Mouse (Mus musculus): ENCODE measurements around the gene Apol9a. TPM values are rescaled to one million over a fixed set of nuclear protein-coding genes. Genes with fewer than 3 reads are reported as not detected.

The Apol9a gene
- polyA plus RNA-seq, 1 experiment from 2014 or later: not detected

DNA sequence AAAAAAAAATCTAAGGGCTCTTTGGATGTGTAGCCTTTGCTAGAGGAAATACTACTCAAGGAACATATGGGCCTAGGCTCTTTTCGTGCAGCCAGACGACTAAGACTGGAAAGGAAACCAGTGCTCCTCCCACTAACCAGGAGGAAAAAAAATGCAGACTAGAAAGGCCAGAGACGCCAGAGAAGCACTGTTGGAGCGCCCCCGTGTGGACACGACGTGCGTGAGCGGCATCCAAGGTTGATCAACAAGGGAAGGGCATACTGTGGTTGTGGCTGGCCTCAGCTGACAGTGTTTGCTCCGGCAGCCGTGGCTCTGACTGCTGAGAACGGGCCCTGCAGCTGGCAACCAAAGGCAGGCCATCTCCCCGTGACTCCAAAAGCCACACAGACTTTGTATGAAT is 42.8 kb downstream of the Apol9a start:
- no peaks in the 10 kb centered on the region for H3K9me3 ChIP-seq
- peaks cover 30% of the 10 kb centered on the region for H3K4me1 ChIP-seq
- H3K27ac ChIP-seq: peak overlapping the region; percentile 77; the same call in 1 of the 2 replicates
- H3K27me3 ChIP-seq (ENCODE audit: insufficient read depth, poor library complexity, severe bottlenecking): no peaks in the 10 kb centered on the region
- no peaks in the 10 kb centered on the region for H3K36me3 ChIP-seq
- 1% methylated on average over 13 of the region's 13 CpGs for WGBS
- H3K4me3 ChIP-seq: peak overlapping the region; percentile 40
- DNase-seq (ENCODE audit: low spot score): peak; percentile 96

DNA sequence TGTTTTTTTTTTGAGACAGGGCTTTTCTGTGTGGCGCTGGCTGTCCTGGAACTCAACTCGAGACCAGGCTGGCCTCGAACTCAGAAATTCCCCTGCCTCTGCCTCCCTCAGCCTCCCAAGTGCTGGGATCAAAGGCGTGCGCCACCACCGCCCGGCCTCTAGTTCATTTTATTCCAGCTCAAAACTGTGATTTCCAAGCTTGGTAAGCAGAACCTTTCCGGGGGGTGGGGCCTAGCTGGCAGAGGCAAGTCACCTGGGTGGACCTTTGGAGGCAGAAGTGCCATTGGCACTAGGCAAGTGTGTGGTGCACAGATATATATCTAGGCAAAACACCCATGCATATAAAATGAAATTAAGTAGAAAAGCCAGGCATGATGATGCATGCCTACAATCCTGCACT is 43.4 kb downstream of the Apol9a start:
- H3K27ac ChIP-seq: peak overlapping the region; percentile 56; the same call in 1 of the 2 replicates
- no peaks in the 10 kb centered on the region for H3K27me3 ChIP-seq (ENCODE audit: insufficient read depth, poor library complexity, severe bottlenecking)
- H3K4me3 ChIP-seq: no peak overlapping the region
- H3K9me3 ChIP-seq: no peaks in the 10 kb centered on the region
- WGBS: 40% methylated on average over 8 of the region's 8 CpGs
- peaks cover 30% of the 10 kb centered on the region for H3K4me1 ChIP-seq
- no peak for DNase-seq (ENCODE audit: low spot score)
- H3K36me3 ChIP-seq: no peaks in the 10 kb centered on the region

DNA sequence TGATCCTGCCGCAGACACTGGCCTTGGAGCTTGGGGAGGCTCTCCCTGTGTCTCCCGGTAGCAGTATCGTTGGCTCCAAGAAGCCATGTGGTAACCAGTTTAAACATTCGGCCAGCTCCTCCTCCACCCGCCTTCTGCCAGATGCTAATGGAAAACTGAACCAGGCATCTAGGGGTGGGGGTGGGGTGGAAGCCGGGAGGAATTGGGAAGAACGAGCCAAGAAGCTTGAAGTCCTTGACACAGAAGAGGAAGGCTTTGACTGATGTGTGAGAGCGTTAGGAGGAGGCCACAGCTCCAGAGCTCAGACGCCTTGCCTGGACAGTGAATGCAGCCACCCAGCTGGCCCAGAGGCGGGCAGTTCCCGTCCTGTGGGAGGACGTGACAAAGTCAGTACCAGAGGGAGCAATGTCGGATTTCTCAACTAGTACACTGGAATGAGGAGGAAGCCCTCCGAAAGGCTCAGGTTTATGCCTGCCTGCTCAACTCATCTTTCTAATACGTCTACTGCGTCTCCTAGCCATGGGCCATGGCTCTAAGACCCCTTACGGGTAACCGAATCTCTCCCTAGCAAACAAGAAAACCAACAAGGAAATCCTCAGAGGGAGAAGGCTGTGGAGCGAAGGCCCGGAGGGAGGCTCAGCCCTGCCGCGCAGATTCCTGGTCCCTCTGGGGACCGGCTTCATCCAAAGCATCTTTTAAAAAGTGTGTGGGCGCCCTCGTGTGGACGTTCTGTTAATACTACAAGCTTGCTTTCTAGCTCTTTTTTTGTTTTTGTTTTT is 44.0 kb downstream of the Apol9a start:
- Histone ChIP-seq H3K36me3 (no peaks in the 10 kb centered on the region), H3K4me3 (peak overlapping the region; percentile 55), H3K27ac (peak overlapping the region; percentile 89), H3K9me3 (no peaks in the 10 kb centered on the region), H3K4me1 (peaks cover 32% of the 10 kb centered on the region), H3K27me3 (ENCODE audit: insufficient read depth, poor library complexity, severe bottlenecking) (no peaks in the 10 kb centered on the region)
- peak; percentile 88 for DNase-seq (ENCODE audit: low spot score)
- under 1% methylated on average over 26 of the region's 26 CpGs for WGBS

DNA sequence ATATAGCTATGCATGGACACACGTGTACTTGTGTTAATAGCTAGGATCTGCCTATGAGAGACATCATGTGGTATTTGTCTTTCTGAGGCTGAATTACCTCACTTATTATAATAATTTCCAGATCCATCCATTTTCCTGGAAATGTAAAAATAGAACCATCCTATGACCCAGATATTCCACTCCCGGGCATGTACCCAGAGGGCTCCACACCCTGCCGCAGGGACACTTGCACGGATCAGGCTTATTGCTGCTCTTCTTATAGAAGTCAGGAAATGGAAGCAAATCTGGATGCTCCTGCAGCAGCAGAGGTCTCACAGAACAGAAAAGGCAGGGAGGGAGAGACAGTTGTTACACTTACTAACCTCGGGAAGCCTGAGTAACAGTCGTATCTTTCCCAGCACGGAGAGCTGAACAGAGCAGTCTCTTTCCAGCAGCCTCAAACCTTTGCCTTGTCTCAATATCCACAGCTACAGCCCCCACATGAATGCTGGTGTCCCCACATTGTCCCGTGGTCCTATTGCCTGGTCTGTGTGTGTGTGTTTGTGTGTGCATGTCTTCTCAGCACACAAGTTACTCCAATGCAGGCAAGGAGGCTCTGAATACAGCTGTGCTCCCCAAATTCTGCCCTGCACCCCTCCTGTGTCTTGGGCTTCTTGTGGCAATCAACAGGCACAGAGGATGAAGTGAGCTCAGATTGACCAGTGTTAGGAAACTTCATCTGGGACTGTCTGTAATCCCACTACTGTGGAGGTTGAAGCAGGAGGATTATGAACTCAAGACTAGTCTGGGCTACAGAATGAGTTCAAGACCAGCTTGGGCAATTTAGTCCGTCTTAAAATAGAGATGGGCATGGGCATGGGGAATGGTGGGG is 45.0 kb downstream of the Apol9a start:
- Histone ChIP-seq H3K9me3 (no peaks in the 10 kb centered on the region), H3K36me3 (no peaks in the 10 kb centered on the region), H3K27ac (peak overlapping the region; percentile 89), H3K4me1 (peaks cover 34% of the 10 kb centered on the region), H3K27me3 (ENCODE audit: insufficient read depth, poor library complexity, severe bottlenecking) (no peaks in the 10 kb centered on the region), H3K4me3 (peak overlapping the region; percentile 55; the same call in 1 of the 2 replicates)
- DNase-seq (ENCODE audit: low spot score): no peak
- WGBS: 48% methylated on average over 9 of the region's 9 CpGs

GRCm38 (mm10) chr15:77364026-77364425 is 46.9 kb downstream of the Apol9a start:
- no peaks in the 10 kb centered on the region for H3K27me3 ChIP-seq (ENCODE audit: insufficient read depth, poor library complexity, severe bottlenecking)
- peaks cover 40% of the 10 kb centered on the region for H3K4me1 ChIP-seq
- no peak for DNase-seq (ENCODE audit: low spot score)
- no peaks in the 10 kb centered on the region for H3K36me3 ChIP-seq
- H3K9me3 ChIP-seq: no peaks in the 10 kb centered on the region
- H3K27ac ChIP-seq: no peak overlapping the region
- 68% methylated on average over 3 of the region's 3 CpGs for WGBS
- H3K4me3 ChIP-seq: no peak overlapping the region

- no peak overlapping the region for H3K27ac ChIP-seq
- 56% methylated on average over 6 of the region's 6 CpGs for WGBS
- peaks cover 40% of the 10 kb centered on the region for H3K4me1 ChIP-seq
Measured at GRCm38 (mm10) chr15:77363578-77363977, 47.4 kb downstream of the Apol9a start.

GRCm38 (mm10) chr15:77362952-77363351 is 48.0 kb downstream of the Apol9a start:
- H3K27ac ChIP-seq: no peak overlapping the region

More at GRCm38 (mm10) chr15:77363578-77363977, 47.4 kb downstream of the Apol9a start:
- DNase-seq (ENCODE audit: low spot score): no peak
- Histone ChIP-seq H3K36me3 (no peaks in the 10 kb centered on the region), H3K9me3 (no peaks in the 10 kb centered on the region), H3K27me3 (ENCODE audit: insufficient read depth, poor library complexity, severe bottlenecking) (no peaks in the 10 kb centered on the region), H3K4me3 (no peak overlapping the region)

GRCm38 (mm10) chr15:77359905-77360304 is 51.0 kb downstream of the Apol9a start:
- no peaks in the 10 kb centered on the region for H3K36me3 ChIP-seq
- 91% methylated on average over 8 of the region's 8 CpGs for WGBS
- no peak for DNase-seq (ENCODE audit: low spot score)
- H3K27me3 ChIP-seq (ENCODE audit: insufficient read depth, poor library complexity, severe bottlenecking): no peaks in the 10 kb centered on the region
- H3K4me3 ChIP-seq: no peak overlapping the region
- peaks cover 45% of the 10 kb centered on the region for H3K4me1 ChIP-seq
- peak overlapping the region; percentile 86; the same call in 1 of the 2 replicates for H3K27ac ChIP-seq
- no peaks in the 10 kb centered on the region for H3K9me3 ChIP-seq

More at GRCm38 (mm10) chr15:77362952-77363351, 48.0 kb downstream of the Apol9a start:
- DNase-seq (ENCODE audit: low spot score): no peak
- H3K27me3 ChIP-seq (ENCODE audit: insufficient read depth, poor library complexity, severe bottlenecking): no peaks in the 10 kb centered on the region
- peaks cover 40% of the 10 kb centered on the region for H3K4me1 ChIP-seq
- no peaks in the 10 kb centered on the region for H3K9me3 ChIP-seq
- no peak overlapping the region for H3K4me3 ChIP-seq
- no peaks in the 10 kb centered on the region for H3K36me3 ChIP-seq
- WGBS: 31% methylated on average over 5 of the region's 5 CpGs

DNA sequence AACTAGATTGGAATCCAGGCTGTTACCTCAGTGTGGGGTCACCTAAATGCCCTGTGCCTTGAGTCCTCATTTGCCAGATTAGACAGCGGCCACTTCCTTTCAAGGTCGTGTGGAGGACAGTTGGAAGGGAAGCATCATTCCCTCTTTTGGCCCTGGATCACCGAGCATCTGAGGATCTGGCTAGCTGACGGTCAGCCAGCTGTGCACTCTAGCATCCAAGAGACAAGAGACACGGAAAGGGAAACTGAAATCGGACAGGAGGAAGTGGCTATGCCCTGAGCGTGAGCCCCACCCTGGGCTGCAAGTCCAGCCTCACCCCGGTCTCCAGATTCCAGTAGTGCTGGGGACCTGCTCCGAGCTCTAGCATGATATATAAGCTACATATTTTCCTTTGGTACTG is 51.4 kb downstream of the Apol9a start:
- peak overlapping the region; percentile 86; the same call in 1 of the 2 replicates for H3K27ac ChIP-seq
- 61% methylated on average over 9 of the region's 9 CpGs for WGBS

DNA sequence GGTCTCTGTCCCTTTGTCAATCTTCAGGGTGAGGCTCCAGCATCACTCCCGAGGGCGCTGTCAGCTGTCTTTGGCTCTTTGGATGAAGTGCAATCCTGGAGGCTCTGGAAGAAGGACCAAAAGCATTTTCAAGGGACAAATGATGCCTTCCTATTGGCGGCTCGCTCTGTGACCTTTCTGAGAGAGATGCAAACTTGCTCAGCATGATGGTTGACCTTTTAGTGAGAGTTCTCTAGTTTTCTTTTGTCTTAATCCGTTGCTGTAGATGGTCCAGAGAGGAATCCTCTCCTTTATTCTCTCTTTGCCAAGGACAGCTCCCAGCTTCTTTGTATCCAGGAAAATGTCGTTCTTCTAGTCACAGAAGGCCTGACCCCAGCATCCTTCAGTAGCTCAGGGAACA is 51.9 kb downstream of the Apol9a start:
- DNase-seq (ENCODE audit: low spot score): no peak
- Histone ChIP-seq H3K4me3 (peak overlapping the region; percentile 50), H3K36me3 (no peaks in the 10 kb centered on the region), H3K9me3 (no peaks in the 10 kb centered on the region), H3K27ac (peak overlapping the region; percentile 86), H3K4me1 (peaks cover 54% of the 10 kb centered on the region), H3K27me3 (ENCODE audit: insufficient read depth, poor library complexity, severe bottlenecking) (no peaks in the 10 kb centered on the region)
- WGBS: 31% methylated on average over 6 of the region's 6 CpGs

More for the DNA sequence above, 51.4 kb downstream of the Apol9a start:
- Histone ChIP-seq H3K4me1 (peaks cover 50% of the 10 kb centered on the region), H3K36me3 (no peaks in the 10 kb centered on the region), H3K9me3 (no peaks in the 10 kb centered on the region), H3K4me3 (no peak overlapping the region), H3K27me3 (ENCODE audit: insufficient read depth, poor library complexity, severe bottlenecking) (no peaks in the 10 kb centered on the region)
- no peak for DNase-seq (ENCODE audit: low spot score)

- WGBS: 8% methylated on average over 29 of the region's 29 CpGs
- DNase-seq (ENCODE audit: low spot score): peak; percentile 93
- peak overlapping the region; percentile 86 for H3K27ac ChIP-seq
- no peaks in the 10 kb centered on the region for H3K9me3 ChIP-seq
- peaks cover 60% of the 10 kb centered on the region for H3K4me1 ChIP-seq
- H3K36me3 ChIP-seq: no peaks in the 10 kb centered on the region
- no peaks in the 10 kb centered on the region for H3K27me3 ChIP-seq (ENCODE audit: insufficient read depth, poor library complexity, severe bottlenecking)
- peak overlapping the region; percentile 50 for H3K4me3 ChIP-seq
Measured at GRCm38 (mm10) chr15:77358320-77359040, 52.5 kb downstream of the Apol9a start.

DNA sequence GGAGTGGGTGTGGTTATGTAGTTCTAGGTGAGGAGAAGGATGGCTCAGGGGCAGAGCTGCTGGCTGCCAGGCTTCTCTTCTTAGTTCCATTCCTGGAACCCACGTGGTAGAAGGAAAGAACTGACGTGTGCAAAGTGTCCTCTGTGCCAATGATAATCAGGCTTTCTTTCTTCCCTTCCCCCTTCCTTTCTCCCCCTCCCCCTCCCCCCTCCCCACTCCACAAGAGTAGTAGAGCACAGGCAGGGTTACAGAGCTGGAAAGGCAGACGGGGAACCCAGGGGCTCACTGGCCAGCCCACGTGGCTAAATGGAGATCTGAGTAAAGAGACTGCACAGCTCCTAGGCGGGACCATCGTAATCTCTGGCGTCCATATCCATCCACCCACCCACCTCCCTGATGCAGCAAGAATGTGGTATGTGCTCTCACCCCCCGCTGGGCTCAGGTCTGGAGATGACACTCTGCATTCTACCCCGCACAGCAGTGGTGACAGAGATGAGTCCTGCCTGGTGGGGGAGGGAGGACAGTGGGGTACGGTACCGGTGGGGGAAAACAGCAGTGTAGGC is 54.6 kb downstream of the Apol9a start:
- 7% methylated on average over 11 of the region's 11 CpGs for whole genome bisulfite sequencing
- Histone ChIP-seq H3K27ac (peak overlapping the region; percentile 85), H3K4me1 (peaks cover 67% of the 10 kb centered on the region), H3K9me3 (no peaks in the 10 kb centered on the region), H3K27me3 (ENCODE audit: insufficient read depth, poor library complexity, severe bottlenecking) (no peaks in the 10 kb centered on the region), H3K4me3 (peak overlapping the region; percentile 44), H3K36me3 (no peaks in the 10 kb centered on the region)
- DNase-seq (ENCODE audit: low spot score): no peak
